Mouse (Mus musculus): ENCODE data around the gene Otub1.

DNA sequence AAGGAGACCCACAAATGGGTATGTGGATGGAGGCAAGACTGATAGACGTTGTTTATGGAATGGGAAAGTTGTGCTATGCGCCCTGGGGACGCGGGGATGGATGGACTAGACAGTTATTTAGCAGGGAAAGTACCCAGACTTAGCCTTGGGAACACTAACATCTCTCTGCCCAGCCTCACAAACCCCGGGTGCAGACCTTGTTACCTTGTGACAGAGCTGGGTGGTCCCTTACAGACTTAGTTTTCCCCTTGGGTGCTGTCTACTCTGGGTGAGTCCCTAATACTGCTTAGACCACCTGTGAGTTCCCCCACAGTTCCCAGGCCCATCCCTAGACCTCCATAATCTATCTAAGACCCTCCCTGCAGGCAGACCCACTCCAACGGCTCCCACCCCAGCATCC lies 39.3 kb downstream of the Otub1 start:
- TF ChIP-seq CTCF (conservative IDR thresholded peaks at IDR 0.05; ENCODE audit: low read length), result no peak
- TF ChIP-seq NANOG (IDR thresholded peaks at IDR 0.05; ENCODE audit: borderline replicate concordance, low read length), result no peak
